Mouse (Mus musculus) activated CD4-positive, CD25-positive, alpha-beta regulatory T cell (primary cell): ENCODE results near the gene Omg. TPM values are rescaled to one million over a fixed set of nuclear protein-coding genes. Genes with fewer than 3 reads are reported as not detected.

Experiments used
- polyA plus RNA-seq, 2 experiments: library from polyadenylated mRNA; unstranded; fragments of 100-300 nt; shearing (Covaris generic); gene quantifications; one replicate each; pipeline ENCODE4 v1.2.1; 2017

Omg gene
- polyA plus RNA-seq = not detected

DNA sequence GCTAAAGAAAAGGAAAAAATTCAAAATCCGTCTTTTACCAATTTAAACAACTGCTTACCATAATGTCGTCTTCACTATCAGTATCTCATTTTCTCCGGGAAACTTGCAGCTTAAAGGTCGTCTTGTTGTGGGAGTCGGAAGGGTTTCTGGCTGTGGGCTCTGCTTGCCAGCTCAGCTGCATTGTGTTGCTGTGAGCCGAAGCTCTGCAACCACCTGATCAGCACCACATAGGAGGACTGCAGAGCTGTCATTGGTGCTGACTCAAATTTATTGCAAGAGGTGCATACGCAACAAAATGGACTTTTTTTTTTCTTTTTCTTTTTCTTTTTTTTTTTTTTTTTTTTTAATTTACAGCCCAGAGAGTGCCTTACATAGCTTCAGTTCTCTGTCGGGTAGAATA is at the start of gene Omg:
Gene Omg, minus strand, starts transcription at position 240 of the 400 bp plus-strand sequence.

DNA sequence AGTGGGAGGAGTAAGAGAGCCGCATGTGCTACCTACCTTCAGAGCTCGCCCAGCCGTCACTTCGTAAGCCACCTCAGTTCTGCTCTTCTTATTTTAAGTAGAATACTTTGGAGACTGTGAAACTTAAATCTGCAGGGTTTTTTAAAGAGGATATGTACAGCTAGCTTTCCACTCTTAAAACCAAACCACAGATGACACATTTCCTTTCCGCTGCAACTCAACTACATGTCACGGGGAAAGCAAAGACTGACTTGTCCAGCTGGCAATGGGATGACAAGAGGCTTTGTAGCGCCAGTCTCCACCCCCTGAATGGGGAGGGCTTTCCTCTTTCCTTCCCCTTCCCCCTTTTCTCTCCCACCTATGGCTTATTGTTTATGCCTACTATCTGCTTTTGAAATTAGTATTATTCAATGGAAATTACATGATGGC is 26.5 kb upstream of the Omg start, which contains the start of the genes Evi2 and Evi2a:
Gene Evi2, minus strand, starts transcription at position 257 of the 429 bp plus-strand sequence.
Gene Evi2a, minus strand, starts transcription at position 277 of the 429 bp plus-strand sequence.

DNA sequence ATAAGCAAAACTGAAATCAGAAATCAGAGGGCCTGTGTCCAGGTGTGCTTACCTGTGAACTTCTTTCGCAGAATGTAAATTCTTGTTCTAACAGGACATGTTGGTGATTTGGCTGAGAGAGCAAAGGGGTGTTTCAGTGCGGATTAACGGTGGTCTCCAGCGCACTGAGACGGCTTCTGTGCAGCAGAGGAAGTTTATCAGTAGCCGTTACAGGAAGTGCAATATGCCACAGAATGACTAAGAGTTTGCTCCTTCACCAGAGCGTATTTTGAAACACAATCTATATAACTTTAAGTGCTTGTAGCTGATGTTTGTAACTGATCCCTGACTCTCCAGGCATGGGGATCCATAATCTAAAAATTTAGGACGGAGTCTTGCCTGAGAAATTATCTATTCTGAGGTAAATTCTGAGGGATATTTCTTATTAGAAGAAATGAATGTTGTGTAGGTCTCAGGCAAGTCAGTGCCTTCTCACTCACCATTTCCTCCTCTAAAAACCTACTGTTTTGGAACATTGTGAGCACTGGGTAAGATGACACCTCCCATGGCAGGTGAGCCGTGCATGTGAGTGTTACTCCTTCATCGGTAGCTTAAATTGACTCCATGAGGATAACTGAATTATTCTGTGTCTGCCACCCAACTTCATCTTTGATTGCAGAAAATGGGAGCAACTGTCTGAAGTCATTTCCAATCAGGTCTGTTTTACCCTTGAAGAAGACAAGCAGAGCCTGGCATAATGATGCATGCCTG is 19.9 kb upstream of the Omg start, which contains the start of gene Evi2b:
Gene Evi2b, minus strand, starts transcription at position 203 of the 750 bp plus-strand sequence.

Other genes starting within 250 kb of the Omg start
- 100 to 1,000 TPM; 116 to 128 TPM for gene Wsb1, start 249.4 kb downstream of the Omg start, polyA plus RNA-seq
- gene Gm9964, start 207.2 kb downstream of the Omg start, polyA plus RNA-seq = under 1 TPM in 1 of 2 experiments, not detected in 1; 0.25 TPM
- gene Nf1, start 164.4 kb downstream of the Omg start, polyA plus RNA-seq = 1 to 10 TPM; 1.3 to 2.1 TPM
- gene Evi2b, start 19.7 kb upstream of the Omg start, polyA plus RNA-seq = 10 to 100 TPM; 59.4 to 66.3 TPM
- 1 to 10 TPM; 3.2 to 4.1 TPM for gene Evi2, start 26.5 kb upstream of the Omg start, polyA plus RNA-seq
- 10 to 100 TPM; 28.2 to 33.4 TPM for gene Evi2a, start 26.5 kb upstream of the Omg start, polyA plus RNA-seq
- 10 to 100 TPM; 16.5 to 24.6 TPM for gene Rab11fip4, start 87.1 kb upstream of the Omg start, polyA plus RNA-seq